Mouse (Mus musculus): Measurements from ENCODE around the gene Eps8l1.

Eps8l1 gene

GRCm38 (mm10) chr7:4478796-4479291 is 18.4 kb downstream of the Eps8l1 start:
- DNase-seq = no peak

GRCm38 (mm10) chr7:4479674-4480073 is 19.2 kb downstream of the Eps8l1 start:
- DNase-seq = peak; percentile 49

GRCm38 (mm10) chr7:4482281-4482680 is 21.8 kb downstream of the Eps8l1 start:
- no peak for DNase-seq

GRCm38 (mm10) chr7:4491308-4491707 is 30.8 kb downstream of the Eps8l1 start:
- DNase-seq = peak; percentile 52

- no peak for DNase-seq
Measured at GRCm38 (mm10) chr7:4492284-4493224, 32.1 kb downstream of the Eps8l1 start.

- no peak for DNase-seq
Measured at GRCm38 (mm10) chr7:4493991-4494390, 33.5 kb downstream of the Eps8l1 start.

GRCm38 (mm10) chr7:4496468-4496867 is 36.0 kb downstream of the Eps8l1 start:
- no peak for DNase-seq

GRCm38 (mm10) chr7:4497271-4497903 is 36.9 kb downstream of the Eps8l1 start:
- no peak for DNase-seq

- DNase-seq = peak; percentile 82
Measured at GRCm38 (mm10) chr7:4498251-4498650, 37.8 kb downstream of the Eps8l1 start.

GRCm38 (mm10) chr7:4499034-4499433 is 38.6 kb downstream of the Eps8l1 start:
- DNase-seq = no peak

GRCm38 (mm10) chr7:4500892-4501471 is 40.5 kb downstream of the Eps8l1 start:
- DNase-seq = peak; percentile 44

GRCm38 (mm10) chr7:4501558-4502397 is 41.3 kb downstream of the Eps8l1 start, which contains the start of gene Ppp1r12c:
Gene Ppp1r12c (minus strand): TSS chr7:4501680.
- DNase-seq = peak; percentile 97

GRCm38 (mm10) chr7:4502421-4503090 is 42.1 kb downstream of the Eps8l1 start:
- DNase-seq = no peak

- no peak for DNase-seq
Measured at GRCm38 (mm10) chr7:4503100-4503499, 42.6 kb downstream of the Eps8l1 start.

GRCm38 (mm10) chr7:4503858-4504257 is 43.4 kb downstream of the Eps8l1 start:
- DNase-seq = no peak

GRCm38 (mm10) chr7:4504646-4505435 is 44.4 kb downstream of the Eps8l1 start:
- no peak for DNase-seq

- no peak for DNase-seq
Measured at GRCm38 (mm10) chr7:4507220-4507619, 46.7 kb downstream of the Eps8l1 start.

GRCm38 (mm10) chr7:4508062-4508738 is 47.7 kb downstream of the Eps8l1 start:
- no peak for DNase-seq

- no peak for DNase-seq
Measured at GRCm38 (mm10) chr7:4508739-4509116, 48.3 kb downstream of the Eps8l1 start.

GRCm38 (mm10) chr7:4509863-4510608 is 49.6 kb downstream of the Eps8l1 start:
- DNase-seq = peak; percentile 89
